Mouse (Mus musculus): ENCODE data around the gene Cd207. TPM values are rescaled to one million over a fixed set of nuclear protein-coding genes. Genes with fewer than 3 reads are reported as not detected.
A peak's percentile ranks its signal among the peaks of the same experiment; 100 is the strongest.

The Cd207 gene
- under 1 TPM; 0.39 to 0.45 TPM for total RNA-seq (2021)
- long read RNA-seq, experiment 1, partial matches to known transcripts = 0 of 1 reads
- long read RNA-seq, experiment 1, other reads (novel, unspliced or antisense) = 0 of 1 reads
- long read RNA-seq, experiment 2 = 0 reads

- no peak for DNase-seq
Observed at GRCm38 (mm10) chr6:83677757-83678156, at the start of gene Cd207. TSS of gene Cd207 (minus strand) at chr6:83677857.

GRCm38 (mm10) chr6:83727178-83727577, 49.5 kb upstream of the Cd207 start:
- DNase-seq = no peak

GRCm38 (mm10) chr6:83722526-83722925, 44.9 kb upstream of the Cd207 start:
- no peak for DNase-seq

GRCm38 (mm10) chr6:83717026-83717425, 39.4 kb upstream of the Cd207 start:
- no peak for DNase-seq

GRCm38 (mm10) chr6:83715461-83716196, 38.0 kb upstream of the Cd207 start:
- peak; percentile 12 for DNase-seq

- DNase-seq = peak; percentile 23
Observed at GRCm38 (mm10) chr6:83714221-83715123, 36.8 kb upstream of the Cd207 start.

GRCm38 (mm10) chr6:83713271-83714136, 35.8 kb upstream of the Cd207 start:
- no peak for DNase-seq

GRCm38 (mm10) chr6:83711725-83712475, 34.2 kb upstream of the Cd207 start:
- no peak for DNase-seq

GRCm38 (mm10) chr6:83711067-83711675, 33.5 kb upstream of the Cd207 start, which contains the start of gene Vax2:
TSS of gene Vax2 (plus strand) at chr6:83711264.
- peak; percentile 89 for DNase-seq

- peak; percentile 20 for DNase-seq
Observed at GRCm38 (mm10) chr6:83710361-83711066, 32.9 kb upstream of the Cd207 start.

GRCm38 (mm10) chr6:83707738-83708510, 30.3 kb upstream of the Cd207 start:
- no peak for DNase-seq

- no peak for DNase-seq
Observed at GRCm38 (mm10) chr6:83704701-83705100, 27.0 kb upstream of the Cd207 start.

- no peak for DNase-seq
Observed at GRCm38 (mm10) chr6:83704294-83704693, 26.6 kb upstream of the Cd207 start.

- DNase-seq = no peak
Observed at GRCm38 (mm10) chr6:83703722-83704078, 26.0 kb upstream of the Cd207 start.

GRCm38 (mm10) chr6:83703000-83703721, 25.5 kb upstream of the Cd207 start:
- no peak for DNase-seq

GRCm38 (mm10) chr6:83702146-83702999, 24.7 kb upstream of the Cd207 start:
- DNase-seq = no peak

- no peak for DNase-seq
Observed at GRCm38 (mm10) chr6:83701001-83701400, 23.3 kb upstream of the Cd207 start.

GRCm38 (mm10) chr6:83699971-83700370, 22.3 kb upstream of the Cd207 start:
- DNase-seq = no peak
